Mouse (Mus musculus) cerebellum, adult 11-12 months (tissue): ENCODE data around the gene Sds.
A peak's percentile ranks its signal among the peaks of the same experiment; 100 is the strongest.
"Not testable (repeated sequence)": the region's sequence is repeated elsewhere in the genome, so short reads cannot be mapped to it uniquely, and the experiment has no call there.

ENCODE experiments used
- DNase-seq: peaks from one replicate; pipeline ENCODE4 v3.0.0; 2022

Gene Sds

DNA sequence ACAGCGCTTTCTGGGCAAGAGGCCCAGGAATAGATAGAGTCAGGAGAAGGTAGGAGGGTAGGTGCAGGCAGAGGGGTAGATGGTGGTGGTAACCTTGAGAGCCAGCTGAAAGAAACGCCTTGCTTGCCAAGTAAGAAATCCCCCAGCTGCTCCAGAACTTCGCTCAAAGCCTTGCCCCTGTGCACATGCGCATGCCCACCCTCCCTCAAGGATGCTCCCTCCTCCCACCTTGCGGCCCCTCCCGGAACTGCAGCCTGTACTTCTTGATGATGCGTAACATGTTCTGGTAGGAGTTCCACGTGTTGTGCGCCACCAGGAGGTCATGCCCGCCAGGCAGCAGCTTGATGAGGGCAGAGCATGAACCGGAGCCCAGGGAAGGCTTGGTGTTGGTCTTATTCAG, 16.1 kb downstream of the Sds start:
- DNase-seq: peak; percentile 24

DNA sequence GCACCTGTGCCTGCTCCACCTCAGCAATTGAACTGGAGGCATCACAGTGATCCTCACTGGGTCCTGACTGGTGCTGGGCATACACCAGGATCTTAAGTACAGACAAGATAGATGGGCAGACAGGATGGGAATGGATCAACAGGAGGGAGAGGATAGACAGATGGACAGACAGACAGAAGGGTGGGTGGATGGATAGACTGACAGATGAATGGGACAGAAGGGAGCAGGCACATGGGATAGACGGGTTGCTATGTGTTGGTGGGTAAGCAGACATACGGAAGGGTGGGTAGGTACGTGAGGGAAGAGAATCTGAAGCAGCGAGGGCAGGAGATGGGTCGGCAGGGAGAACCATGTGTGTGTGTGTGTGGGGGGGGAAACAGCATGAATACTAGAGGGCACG, 17.1 kb downstream of the Sds start:
- peak; percentile 6 for DNase-seq

DNA sequence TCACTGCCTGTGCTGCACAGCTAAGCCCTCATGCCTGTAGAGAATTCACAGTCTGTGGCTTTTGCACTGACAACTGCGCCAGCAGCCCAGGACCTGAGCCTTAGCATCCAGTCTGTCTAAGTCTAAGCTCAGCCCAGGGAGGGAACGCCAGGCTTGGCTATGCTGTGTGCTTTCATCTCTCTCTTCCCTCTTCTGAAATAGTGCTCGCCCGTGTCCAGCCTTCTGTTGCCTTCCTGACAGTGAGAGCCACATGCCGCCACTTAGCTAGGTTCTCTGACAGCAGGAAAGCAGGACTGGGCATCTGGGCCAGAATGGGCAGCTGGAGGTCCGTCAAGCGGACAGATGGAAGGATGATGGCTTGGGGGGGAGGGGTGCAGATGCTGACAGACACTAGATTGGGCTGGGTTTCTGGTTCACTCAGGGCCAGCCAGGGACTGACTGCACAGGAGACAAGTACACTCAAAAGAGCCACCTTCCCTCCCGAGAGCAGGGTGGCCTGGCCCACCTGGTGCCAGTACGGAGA, 17.6 kb downstream of the Sds start:
- peak; percentile 19 for DNase-seq

DNA sequence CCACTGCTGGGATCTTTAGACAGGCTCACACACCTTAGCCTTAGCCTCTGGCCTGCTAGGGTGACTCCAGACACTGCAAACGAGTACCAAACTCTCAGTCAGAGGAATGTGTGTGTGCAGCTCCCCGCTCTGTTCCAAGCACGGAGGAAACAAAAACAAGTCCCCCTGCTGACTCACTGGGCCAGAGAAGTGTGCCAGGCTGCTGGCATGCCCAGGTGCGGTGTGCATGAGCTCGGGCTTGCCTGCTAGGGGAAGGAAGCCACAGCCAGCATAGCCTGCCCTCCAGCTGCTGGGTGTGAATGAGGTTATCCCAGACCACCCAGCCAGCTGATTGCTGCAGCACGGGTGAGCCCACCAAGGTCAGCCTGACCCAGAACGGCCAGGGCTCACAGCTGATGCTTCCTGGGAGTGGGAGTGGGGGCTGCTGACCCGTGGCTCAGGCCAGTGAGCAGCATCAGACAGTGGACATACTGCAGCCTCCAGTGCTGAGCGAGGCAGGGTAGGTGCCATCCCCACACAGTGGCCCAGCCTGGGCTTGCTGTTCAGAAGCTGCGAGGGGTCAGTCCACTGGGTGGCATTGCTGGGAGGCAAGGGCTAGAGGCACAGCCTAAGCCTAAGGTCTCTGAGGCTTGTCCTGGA, 18.9 kb downstream of the Sds start:
- DNase-seq: peak; percentile 31

DNA sequence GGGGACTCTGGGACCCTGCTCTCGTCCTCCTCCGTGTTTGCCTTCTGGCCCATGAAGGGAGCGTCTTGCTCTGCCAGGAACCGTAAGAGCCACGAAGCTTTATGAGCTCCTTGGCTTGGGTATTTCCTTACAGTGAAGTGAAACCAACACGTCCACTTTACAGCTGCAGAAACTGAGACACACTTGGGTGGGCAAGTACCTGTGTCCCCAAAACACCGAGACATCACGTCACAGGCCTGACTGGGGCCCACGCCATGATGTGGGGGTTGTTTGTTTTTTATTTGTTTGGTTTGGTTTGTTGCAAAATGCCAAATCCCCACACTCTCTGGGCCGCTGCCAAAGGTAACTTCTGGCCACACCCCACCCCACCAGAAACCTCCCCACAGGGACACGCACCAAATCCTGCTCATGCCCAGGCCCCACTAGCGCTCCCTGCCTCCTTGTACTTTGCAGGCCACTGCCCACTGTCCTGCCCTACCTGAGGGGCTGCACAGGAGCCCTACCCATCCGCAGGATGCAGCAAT, 19.4 kb downstream of the Sds start:
- no peak for DNase-seq

DNA sequence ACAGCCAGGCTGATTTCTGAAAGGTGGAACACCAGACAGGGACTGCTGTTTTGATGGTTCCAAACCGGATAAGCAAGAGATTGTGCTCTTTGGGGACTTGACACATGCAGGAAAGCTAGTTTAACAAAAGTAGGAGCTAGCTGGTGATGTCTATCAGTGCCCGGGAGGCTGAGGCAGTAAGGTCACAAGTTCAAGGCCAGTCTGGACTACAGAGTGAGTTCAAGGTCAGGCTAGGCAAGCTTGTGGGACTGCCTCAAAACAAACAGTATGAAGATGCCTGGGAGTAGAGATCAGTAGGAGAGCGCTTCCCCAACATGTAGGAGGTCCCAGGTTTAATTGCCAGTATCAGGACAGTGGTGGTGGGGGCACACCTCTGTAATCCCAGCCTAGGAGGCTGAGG, 20.7 kb downstream of the Sds start:
- no peak for DNase-seq

DNA sequence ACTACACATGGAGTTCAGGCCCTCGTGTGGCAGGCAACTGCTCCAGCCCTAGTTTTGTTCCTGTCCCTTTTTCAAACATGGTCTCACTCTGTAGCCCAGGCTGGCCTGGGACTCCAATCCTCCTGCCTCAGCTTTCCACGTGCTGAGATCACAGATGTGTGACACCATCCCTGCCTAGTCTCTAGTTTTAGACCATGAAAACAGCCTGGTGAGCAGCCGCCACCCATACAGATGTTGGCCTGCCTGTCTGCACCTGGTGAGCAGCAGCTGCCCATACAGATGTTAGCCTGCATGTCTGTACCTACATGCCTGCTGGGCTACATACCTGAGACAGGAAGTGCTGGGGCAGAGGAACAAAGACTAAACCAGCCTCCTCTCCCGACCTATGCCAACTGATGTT, 22.9 kb downstream of the Sds start:
- DNase-seq: no peak

DNA sequence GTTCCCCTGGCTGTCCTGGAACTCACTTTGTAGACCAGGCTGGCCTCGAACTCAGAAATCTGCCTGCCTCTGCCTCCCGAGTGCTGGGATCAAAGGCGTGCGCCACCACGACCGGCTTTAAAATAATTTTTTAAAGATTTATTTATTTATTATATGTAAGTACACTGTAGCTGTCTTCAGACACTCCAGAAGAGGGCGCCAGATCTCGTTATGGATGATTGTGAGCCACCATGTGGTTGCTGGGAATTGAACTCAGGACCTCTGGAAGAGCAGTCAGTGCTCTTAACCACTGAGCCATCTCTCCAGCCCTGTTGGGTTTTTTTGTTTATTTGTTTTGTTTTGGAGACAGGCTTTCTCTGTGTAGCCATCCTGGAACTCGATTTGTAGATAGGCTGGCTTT, 24.3 kb downstream of the Sds start:
- DNase-seq: not testable (repeated sequence)

DNA sequence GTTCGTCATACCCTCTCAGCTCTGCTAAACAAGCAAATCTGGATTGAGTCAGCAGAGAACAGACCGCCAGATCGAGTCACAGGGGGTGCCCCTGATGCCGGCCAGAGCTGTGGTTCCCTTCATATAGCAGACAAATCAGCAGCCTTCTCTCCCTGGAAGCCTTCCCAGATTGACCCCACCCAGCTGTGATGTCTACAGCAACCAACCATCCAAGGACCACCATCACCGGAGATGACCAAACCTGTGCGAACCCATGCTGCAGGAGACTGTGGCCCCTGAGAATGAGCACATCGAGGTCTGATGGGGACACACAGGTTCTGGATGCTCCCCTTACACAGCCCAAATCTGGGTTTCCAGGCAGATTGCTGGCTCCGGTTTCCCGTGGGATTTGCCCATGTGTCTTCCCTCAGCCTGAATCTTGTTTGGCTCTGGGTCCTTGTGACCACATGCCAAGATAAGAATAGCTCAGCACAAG, 25.9 kb downstream of the Sds start:
- DNase-seq: peak; percentile 64

DNA sequence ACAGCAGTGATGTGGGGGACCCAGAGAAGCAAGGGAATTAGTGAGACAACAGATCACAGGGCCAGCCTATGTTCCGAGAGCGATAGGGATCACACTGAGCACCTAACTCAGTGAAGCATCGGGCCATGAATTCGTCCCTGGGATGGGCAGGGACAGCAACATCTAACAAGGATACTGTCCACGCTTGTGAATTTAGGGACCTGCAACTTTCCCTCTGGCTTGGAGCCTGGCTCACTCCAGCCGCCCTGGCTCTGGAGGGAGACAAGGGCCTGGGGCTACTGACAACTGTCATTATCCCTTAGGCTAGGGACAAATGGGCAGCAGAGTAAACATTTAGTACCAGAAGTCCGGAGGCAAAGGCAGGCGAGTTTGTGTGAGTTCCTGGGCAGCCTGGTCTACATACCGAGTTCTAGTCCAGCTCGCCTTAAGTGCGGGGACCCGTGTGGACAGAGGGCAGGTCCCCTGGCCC, 26.4 kb downstream of the Sds start:
- no peak for DNase-seq

DNA sequence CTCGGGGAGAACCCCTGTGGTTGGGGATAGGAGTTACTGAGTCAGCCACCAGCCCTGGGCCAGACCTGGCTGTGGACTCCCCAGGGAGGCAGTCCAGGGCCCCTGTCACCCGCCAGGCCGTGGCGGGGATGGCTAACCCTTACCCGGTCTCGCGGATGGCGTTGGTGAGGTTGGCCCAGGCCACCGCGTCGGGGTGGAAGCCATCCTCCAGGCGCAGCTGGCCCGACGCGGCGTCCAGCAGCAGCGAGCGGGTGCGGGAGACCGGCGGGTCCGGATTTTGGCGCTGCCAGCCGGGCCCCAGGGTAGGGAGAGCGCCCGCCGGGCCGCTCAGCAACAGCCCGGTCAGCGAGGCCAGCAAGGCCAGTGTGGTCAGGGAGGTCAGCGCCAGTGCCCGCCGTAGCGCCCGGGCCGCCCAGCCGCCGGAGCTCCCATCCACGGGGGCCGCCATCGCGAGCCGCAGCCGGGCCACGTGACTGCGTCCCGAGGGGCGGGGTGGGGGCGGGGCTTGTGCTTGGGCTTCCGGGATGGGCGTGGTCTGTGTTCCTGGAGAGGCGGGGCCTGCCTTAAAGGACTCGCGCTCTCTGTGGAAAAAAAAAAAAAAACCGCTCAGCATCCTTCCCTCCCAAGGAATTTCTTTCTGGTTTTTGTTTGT, 26.9 kb downstream of the Sds start, which contains the start of gene Plbd2:
Gene Plbd2, minus strand, starts transcription at position 482 of the 652 bp plus-strand sequence.
- DNase-seq: peak; percentile 78

DNA sequence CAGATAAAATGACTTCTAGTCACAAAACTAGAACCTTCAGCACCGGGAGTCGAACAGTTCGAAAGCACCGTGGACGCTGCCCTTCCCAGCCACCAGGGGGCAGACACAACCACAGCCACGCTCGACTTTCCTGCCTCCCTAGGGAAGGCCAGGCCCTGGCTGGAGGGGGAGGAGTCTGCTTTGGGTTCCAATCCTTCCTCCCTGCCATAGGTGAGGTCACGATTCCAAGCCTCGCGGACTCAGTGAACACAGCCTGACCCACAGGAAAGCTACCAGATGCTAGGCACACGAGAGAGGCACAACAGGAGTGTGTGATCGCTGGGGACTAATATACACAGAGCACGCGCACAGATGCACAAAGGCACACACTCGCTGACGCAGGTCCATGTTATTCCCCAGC, 29.0 kb downstream of the Sds start:
- peak; percentile 85 for DNase-seq

DNA sequence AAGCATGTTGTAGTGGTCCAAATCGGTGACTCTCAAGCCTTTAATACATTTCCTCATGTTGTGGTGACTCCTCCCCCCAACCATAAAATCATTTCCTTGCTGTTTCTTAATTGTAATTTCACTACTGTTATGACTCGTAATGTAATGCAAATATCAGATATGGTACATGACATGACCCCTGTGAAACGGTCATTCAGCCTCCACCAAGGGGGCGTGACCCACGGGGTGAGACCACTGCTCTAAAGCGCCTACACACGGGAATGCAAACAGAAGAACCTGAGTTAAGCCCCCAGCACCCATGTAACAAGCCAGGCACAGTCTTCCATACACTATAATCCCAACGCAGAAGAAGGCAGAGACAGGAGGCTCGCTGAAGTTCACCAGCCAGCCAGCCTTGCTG, 29.5 kb downstream of the Sds start:
- no peak for DNase-seq

DNA sequence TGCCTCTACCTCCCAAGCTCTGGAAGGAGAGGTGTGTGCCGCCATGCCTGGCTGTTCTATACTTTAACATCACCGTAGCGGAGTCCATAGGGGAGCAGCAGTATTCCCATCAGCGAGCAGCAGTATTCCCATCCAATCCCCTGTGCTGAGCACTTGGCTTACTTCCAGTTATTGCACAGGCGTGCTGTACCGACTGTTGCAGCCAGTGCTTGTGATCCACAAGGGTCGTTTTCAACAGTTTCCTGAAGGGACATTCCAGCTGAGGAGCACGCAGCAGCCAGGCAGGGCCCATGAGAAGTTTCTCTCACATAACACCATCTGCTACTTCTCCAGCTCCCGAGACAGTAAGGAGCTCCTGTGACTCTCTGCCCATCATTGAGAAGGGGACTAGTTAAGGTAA, 30.2 kb downstream of the Sds start:
- no peak for DNase-seq

DNA sequence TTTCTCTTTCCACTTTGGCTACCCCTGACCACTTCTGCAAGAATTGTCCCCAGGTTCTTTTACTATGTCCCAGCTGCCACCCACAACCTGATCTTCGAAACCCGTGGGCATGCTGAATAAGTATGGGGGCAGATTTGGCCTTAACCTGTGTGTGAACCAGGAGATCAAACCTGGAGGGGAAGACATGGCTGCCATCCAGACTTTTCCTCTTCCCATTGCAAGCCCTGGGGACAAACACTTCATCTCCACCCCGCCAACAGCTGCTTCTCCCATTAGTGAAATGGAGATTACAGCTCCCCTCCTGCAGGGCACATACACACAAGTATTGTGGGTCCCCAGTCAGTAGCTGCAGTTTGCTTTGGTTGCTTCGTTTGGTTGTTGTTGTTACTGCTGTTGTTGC, 31.0 kb downstream of the Sds start:
- no peak for DNase-seq

DNA sequence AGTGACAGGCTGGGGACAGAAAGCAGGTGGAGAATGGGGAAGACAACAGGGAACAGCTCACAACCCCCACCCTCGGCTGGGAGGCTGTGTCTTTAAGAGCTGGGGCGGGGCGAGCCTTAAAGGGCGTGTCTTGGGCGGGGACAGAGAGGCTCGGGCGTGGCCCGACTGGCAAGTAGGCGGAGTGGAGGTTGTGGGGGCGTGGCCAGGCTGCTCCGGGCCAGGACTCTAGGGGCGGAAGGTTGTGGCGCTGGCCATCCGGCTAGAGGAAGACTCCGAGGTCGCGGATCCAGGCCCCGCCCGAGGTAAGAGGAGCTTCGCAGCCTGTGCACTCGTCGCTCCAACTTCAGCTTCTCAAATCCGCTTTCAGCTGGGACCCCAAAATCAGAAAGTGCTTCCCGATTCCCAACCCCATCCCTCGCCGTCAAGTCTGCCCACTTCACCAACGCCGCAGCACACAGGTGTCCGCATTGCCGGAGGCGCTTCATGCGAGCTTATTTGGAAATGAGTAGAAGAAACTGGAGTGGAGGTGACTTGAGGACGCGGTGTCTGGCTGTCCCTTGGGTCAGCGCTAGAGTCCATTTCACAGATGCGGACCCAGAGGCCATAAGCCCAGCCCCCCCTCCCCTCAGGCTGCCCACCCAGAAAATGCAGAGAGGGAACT, 34.8 kb downstream of the Sds start, which contains the start of gene Slc8b1:
Gene Slc8b1, plus strand, starts transcription at position 187 of the 661 bp plus-strand sequence.
- DNase-seq: peak; percentile 91

DNA sequence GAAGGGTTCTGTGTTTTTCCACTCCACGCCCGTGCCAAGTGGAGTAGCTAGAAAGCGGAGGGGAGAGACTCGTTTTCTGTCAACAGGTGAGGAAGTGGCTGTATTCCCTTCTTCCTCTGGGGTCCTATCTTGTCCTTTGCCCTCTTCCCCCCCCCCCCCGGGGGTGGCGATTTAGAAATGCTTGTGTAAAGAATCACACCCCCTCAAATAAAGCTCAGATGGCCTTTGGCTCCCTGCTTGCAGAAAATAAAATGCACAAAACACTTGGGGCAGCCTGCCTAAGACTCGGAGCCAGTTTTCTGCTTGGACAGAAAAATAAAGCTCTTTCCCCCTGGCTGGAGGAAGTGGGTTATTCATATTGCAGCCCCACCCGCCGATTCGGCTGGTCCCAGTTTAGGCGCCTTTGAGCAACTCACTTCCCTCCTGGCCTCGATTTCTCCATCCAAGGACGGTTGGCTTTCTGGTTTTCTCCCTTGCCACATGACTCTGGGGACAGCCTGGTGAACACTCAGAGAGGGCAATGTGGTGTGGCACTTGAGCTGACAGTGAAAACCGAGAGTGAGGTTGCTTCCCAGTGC, 35.4 kb downstream of the Sds start:
- DNase-seq: no peak

DNA sequence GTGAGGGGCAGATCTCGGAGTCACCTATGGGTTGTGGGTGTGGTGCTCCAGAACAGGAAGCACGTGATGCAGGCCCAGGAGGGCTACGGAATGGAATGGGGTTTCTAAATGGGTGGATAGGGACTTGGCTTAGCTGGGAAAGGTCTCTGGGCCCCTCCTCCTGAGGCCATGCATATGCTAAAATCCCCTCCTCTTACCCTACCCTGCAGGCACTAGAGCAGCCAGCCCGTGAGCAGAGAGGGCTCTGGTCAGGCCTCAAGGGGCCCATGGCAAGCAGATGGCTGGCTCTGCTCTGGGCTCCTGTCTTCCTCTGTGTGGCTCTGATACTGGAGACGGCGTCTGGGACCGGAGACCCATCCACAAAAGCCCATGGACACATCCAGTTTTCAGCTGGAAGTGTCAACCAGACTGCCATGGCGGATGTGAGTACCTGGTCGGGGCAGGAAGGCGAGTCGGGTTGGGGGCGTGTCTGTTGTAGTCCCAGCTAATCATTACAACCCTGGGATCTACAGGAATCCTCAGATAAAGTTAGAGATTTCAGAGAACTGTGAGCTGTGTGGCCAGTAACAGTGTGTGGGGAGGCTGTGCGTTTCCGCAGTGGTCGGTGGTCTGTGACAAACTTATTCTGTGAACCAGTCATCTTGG, 36.7 kb downstream of the Sds start:
- no peak for DNase-seq

DNA sequence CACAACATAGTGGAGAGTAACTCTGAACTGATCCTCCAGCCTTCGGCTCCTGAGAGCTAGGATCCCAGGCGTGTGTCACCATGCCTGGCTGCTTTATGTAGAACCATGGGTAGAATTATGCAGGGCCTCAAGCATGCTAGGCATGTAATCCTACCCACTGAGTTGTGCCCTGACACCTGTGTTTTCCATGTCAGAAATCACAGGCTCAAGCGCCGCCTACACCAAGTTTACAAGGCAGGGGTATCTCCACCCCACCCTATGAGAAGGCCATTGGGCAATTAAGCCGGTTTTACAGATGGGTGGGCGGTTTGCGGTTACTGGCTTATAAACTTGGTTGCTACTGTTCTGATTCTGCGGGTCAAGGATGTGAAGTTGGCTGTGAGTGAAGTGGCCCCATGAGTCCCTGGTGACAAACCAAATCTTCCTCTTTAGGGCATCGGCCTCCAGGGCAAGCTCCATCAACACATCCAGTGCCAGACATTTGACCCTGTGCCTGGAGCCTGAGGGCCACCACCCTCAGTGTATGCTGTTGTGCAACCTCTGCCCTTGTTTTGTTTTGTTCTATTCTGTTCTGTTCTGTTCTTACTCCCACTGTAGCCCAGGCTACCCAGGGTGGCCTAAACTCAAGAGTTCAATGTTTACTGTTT, 37.8 kb downstream of the Sds start:
- no peak for DNase-seq

DNA sequence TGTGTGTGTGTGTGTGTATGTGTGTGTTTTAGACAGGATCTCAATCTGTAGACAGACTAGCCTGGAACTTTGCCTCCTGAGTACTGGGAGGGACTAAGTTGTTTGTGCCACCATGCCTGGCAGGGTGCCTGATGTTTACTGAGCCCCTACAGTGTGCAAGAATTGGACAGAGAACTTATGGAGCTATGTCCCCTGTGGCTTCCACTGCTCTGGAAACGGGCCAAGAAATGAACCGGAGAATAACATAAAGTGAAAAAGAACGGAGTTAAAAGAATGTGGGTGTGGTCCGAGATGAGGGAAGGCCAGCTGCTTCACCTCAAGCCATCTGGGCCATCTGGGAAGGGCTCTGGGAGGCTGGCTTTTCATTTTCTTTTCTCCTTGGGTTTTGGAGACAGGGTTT, 38.4 kb downstream of the Sds start:
- DNase-seq: no peak

DNA sequence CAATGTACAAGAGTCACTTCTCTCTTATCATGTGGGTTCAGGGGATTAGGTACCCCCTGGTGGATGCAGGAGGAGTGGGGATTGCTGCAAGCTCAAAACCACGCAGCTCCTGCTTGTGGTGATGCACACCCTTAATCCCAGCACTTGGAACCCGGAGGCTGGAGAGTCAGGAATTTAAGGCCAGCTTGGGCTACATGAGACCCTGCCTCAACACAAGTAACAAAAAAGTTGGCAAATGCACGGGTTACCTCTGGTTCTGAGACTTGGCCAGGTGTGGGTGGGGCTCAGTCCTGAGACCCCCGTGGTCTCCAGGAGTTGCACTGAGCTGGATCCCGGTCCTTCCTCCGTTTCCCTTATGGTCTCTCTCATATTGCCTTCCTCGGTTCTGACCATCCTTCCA, 39.1 kb downstream of the Sds start:
- DNase-seq: no peak
